Mouse (Mus musculus) cerebellum, adult 2 months (tissue): ENCODE data around the gene Itgb2l.

Experiments used
- CTCF ChIP-seq: fragments of 200-500 bp; IDR thresholded peaks from 2 replicates; pipeline ENCODE4 v1.5.1; 2011; ENCODE audit warnings: low read depth, mild to moderate bottlenecking, control low read depth, low read length, moderate library complexity, borderline replicate concordance; ENCODE audit not compliant: insufficient read depth
- POLR2A ChIP-seq: fragments of 200-500 bp; IDR thresholded peaks from 2 replicates; pipeline ENCODE4 v1.6.1; 2011; ENCODE audit warnings: low read length, control low read depth, borderline replicate concordance; ENCODE audit not compliant: insufficient read depth

- TF ChIP-seq CTCF (no peak), POLR2A (no peak)
Observed at GRCm38 (mm10) chr16:96429046-96429445, 14.4 kb downstream of the Itgb2l start.
